Mouse (Mus musculus): ENCODE measurements around the gene Chst12. TPM values are rescaled to one million over a fixed set of nuclear protein-coding genes. Genes with fewer than 3 reads are reported as not detected.

The Chst12 gene
- polyA plus RNA-seq, 1 experiment = 22.5 TPM

GRCm38 (mm10) chr5:140526754-140527153, 21.4 kb downstream of the Chst12 start:
- TF ChIP-seq CTCF (IDR thresholded peaks at IDR 0.05; ENCODE audit: borderline replicate concordance, insufficient read depth, low read depth, low read length) = no peak
- no peak for TF ChIP-seq POLR2A (IDR thresholded peaks at IDR 0.05; ENCODE audit: borderline replicate concordance, insufficient read depth, low read length)
- 30% methylated on average over 2 of the region's 2 CpGs for WGBS
- Histone ChIP-seq H3K27me3 (ENCODE audit: control insufficient read depth, insufficient read depth, low read length) (no peaks in the 10 kb centered on the region), H3K4me3 (replicated peaks; ENCODE audit: insufficient read depth, low read depth, low read length) (no peak overlapping the region), H3K27ac (ENCODE audit: insufficient read depth, low read length) (no peak overlapping the region), H3K4me1 (ENCODE audit: control insufficient read depth, insufficient read depth, low read length) (no peaks in the 10 kb centered on the region)
- DNase-seq = no peak

DNA sequence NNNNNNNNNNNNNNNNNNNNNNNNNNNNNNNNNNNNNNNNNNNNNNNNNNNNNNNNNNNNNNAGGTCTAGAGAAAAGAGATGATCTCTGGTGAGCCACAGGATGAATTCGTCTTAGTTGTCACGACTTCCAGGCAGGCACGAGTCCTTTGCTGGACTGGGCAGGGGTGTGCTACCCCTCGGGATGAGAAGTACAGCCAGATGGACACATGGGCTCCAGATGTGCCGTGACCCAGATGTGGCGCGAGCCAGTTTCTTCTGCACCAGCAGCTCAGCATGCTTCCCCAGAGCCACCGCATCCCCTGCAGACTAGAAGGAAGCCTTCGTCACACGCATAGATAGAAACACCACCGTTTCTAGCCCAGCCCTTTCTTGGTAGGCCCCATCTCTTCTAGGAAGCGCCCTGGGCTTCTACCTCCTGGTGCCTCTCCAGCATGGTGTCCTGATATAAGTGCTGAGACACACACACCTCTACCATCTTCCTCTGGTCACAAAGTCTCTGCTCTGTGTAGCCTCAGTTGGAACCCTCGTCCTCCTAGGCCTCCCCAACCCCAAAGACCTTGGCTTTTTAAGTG, 32.8 kb downstream of the Chst12 start:
- no peaks in the 10 kb centered on the region for H3K27me3 ChIP-seq (ENCODE audit: control insufficient read depth, insufficient read depth, low read length)
- WGBS = 78% methylated on average over 13 of the region's 13 CpGs
- H3K4me1 ChIP-seq (ENCODE audit: control insufficient read depth, insufficient read depth, low read length) = no peaks in the 10 kb centered on the region
- no peak for DNase-seq
- H3K27ac ChIP-seq (ENCODE audit: insufficient read depth, low read length) = no peak overlapping the region
- TF ChIP-seq POLR2A (IDR thresholded peaks at IDR 0.05; ENCODE audit: borderline replicate concordance, insufficient read depth, low read length) (no peak), CTCF (IDR thresholded peaks at IDR 0.05; ENCODE audit: borderline replicate concordance, insufficient read depth, low read depth, low read length) (no peak)
- no peak overlapping the region for H3K4me3 ChIP-seq (replicated peaks; ENCODE audit: insufficient read depth, low read depth, low read length)

DNA sequence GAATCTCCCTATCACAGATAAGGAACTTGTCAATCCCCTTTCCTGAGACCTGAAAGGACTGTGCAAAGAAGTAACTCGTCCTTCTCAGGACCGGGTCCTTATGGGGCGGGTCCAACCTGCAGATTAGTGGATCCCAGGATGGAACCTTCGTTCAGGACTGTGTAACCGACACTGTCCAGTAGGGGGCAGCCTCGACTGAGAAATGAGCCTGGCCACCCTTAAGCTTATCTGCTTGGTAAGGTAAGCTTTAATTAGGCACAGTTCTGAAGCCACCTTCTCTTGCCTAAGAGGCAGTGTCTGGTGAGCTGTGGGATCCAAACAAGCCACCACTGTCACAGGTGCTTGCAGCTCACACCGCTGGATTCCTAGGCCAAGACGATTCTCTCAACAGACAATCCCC, 34.8 kb downstream of the Chst12 start:
- WGBS = 11% methylated on average over 8 of the region's 8 CpGs
- no peak overlapping the region for H3K4me3 ChIP-seq (replicated peaks; ENCODE audit: insufficient read depth, low read depth, low read length)
- TF ChIP-seq POLR2A (IDR thresholded peaks at IDR 0.05; ENCODE audit: borderline replicate concordance, insufficient read depth, low read length) (no peak), CTCF (IDR thresholded peaks at IDR 0.05; ENCODE audit: borderline replicate concordance, insufficient read depth, low read depth, low read length) (peak; percentile 95)
- H3K27ac ChIP-seq (ENCODE audit: insufficient read depth, low read length) = no peak overlapping the region
- no peaks in the 10 kb centered on the region for H3K27me3 ChIP-seq (ENCODE audit: control insufficient read depth, insufficient read depth, low read length)
- peak; percentile 58 to 81 for DNase-seq
- H3K4me1 ChIP-seq (ENCODE audit: control insufficient read depth, insufficient read depth, low read length) = no peaks in the 10 kb centered on the region

DNA sequence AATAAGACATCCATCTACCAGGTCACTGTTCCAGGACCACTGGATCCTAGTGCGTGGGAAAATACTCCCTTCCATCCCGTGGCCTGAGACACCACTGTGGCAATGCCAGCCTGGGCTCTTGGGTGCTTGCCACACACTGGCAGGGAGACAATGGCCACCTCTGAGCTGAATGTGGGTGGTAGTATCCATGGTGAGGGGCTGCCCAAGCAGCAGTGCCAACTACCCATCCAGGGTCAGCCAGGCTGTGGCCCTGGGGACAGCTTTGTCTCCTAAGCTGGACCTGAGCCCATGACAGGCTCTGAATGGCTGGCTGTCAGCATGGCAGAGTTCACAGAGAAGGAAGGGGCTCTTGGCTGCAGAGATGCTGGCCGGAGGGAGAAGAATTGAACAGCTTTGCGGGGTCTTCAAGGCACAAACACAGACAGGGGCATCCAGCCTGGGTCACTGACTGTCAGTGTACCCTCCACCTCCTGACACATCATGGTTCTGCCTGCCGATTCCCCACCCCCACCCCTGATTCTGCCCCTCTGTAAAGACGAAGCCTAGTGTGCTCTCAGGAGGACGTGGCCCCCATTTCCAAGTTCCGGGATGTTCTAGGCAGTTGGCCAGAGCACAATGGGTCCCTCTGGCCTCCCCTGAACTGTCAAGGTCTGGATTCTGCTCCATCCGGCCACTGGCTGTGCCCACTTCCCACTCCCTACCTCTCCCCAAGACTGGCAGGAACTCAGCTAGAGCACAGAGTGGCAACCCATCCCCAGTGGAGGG, 37.6 kb downstream of the Chst12 start:
- no peak for TF ChIP-seq POLR2A (IDR thresholded peaks at IDR 0.05; ENCODE audit: borderline replicate concordance, insufficient read depth, low read length)
- no peak for TF ChIP-seq CTCF (IDR thresholded peaks at IDR 0.05; ENCODE audit: borderline replicate concordance, insufficient read depth, low read depth, low read length)
- WGBS = 17% methylated on average over 9 of the region's 9 CpGs

GRCm38 (mm10) chr5:140545651-140546050, 40.3 kb downstream of the Chst12 start:
- no peak for DNase-seq
- 50% methylated on average over 6 of the region's 6 CpGs for WGBS
- H3K4me3 ChIP-seq (replicated peaks; ENCODE audit: insufficient read depth, low read depth, low read length) = no peak overlapping the region
- H3K27ac ChIP-seq (ENCODE audit: insufficient read depth, low read length) = no peak overlapping the region
- no peaks in the 10 kb centered on the region for H3K4me1 ChIP-seq (ENCODE audit: control insufficient read depth, insufficient read depth, low read length)
- H3K27me3 ChIP-seq (ENCODE audit: control insufficient read depth, insufficient read depth, low read length) = no peaks in the 10 kb centered on the region; the same call in 1 of the 2 replicates
- TF ChIP-seq POLR2A (IDR thresholded peaks at IDR 0.05; ENCODE audit: borderline replicate concordance, insufficient read depth, low read length) (no peak), CTCF (IDR thresholded peaks at IDR 0.05; ENCODE audit: borderline replicate concordance, insufficient read depth, low read depth, low read length) (no peak)

More for the DNA sequence above, 37.6 kb downstream of the Chst12 start:
- H3K4me3 ChIP-seq (replicated peaks; ENCODE audit: insufficient read depth, low read depth, low read length) = no peak overlapping the region
- H3K27me3 ChIP-seq (ENCODE audit: control insufficient read depth, insufficient read depth, low read length) = no peaks in the 10 kb centered on the region
- DNase-seq = peak; percentile 43 to 64
- no peak overlapping the region for H3K27ac ChIP-seq (ENCODE audit: insufficient read depth, low read length)
- H3K4me1 ChIP-seq (ENCODE audit: control insufficient read depth, insufficient read depth, low read length) = no peaks in the 10 kb centered on the region

DNA sequence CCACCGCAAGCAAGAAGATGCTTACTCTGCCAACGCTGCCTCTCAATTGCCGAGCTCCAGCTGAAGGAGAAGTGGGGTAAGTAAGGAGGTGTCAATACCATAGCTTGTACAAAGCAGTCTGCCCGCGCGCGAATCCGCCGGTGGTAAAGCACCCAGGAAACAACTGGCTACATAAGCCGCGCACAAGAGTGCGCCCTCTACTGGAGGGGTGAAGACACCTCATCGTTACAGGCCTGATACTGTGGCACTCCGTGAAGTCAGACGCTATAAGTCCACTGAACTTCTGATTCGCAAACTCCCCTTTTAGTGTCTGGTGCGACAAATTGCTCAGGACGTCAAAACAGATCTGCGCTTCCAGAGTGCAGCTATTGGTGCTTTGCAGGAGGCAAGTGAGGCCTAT, 41.0 kb downstream of the Chst12 start:
- Histone ChIP-seq H3K27ac (ENCODE audit: insufficient read depth, low read length) (no peak overlapping the region), H3K4me1 (ENCODE audit: control insufficient read depth, insufficient read depth, low read length) (no peaks in the 10 kb centered on the region), H3K4me3 (replicated peaks; ENCODE audit: insufficient read depth, low read depth, low read length) (no peak overlapping the region), H3K27me3 (ENCODE audit: control insufficient read depth, insufficient read depth, low read length) (no peaks in the 10 kb centered on the region; the same call in 1 of the 2 replicates)
- no peak for DNase-seq
- WGBS = 83% methylated on average over 19 of the region's 19 CpGs
- no peak for TF ChIP-seq POLR2A (IDR thresholded peaks at IDR 0.05; ENCODE audit: borderline replicate concordance, insufficient read depth, low read length)
- TF ChIP-seq CTCF (IDR thresholded peaks at IDR 0.05; ENCODE audit: borderline replicate concordance, insufficient read depth, low read depth, low read length) = no peak

GRCm38 (mm10) chr5:140549306-140550047, 44.1 kb downstream of the Chst12 start:
- Histone ChIP-seq H3K4me1 (ENCODE audit: control insufficient read depth, insufficient read depth, low read length) (no peaks in the 10 kb centered on the region), H3K27ac (ENCODE audit: insufficient read depth, low read length) (no peak overlapping the region; the same call in 1 of the 2 replicates), H3K27me3 (ENCODE audit: control insufficient read depth, insufficient read depth, low read length) (no peaks in the 10 kb centered on the region; the same call in 1 of the 2 replicates), H3K4me3 (replicated peaks; ENCODE audit: insufficient read depth, low read depth, low read length) (no peak overlapping the region)
- peak in 1 of 2 experiments; percentile 34 for DNase-seq
- no peak for TF ChIP-seq POLR2A (IDR thresholded peaks at IDR 0.05; ENCODE audit: borderline replicate concordance, insufficient read depth, low read length)
- TF ChIP-seq CTCF (IDR thresholded peaks at IDR 0.05; ENCODE audit: borderline replicate concordance, insufficient read depth, low read depth, low read length) = no peak
- WGBS = 6% methylated on average over 17 of the region's 17 CpGs

Data from cerebellum, adult 2 months (tissue).